Mouse (Mus musculus) c-Kit-positive CD71-positive TER-119-positive erythroid progenitor cells, embryonic 14.5 days (primary cell): ENCODE measurements around the gene Ski.

Experiments
- DNase-seq: peaks from one replicate; pipeline ENCODE4 v3.0.0-alpha.2; 2013; ENCODE audit warnings: low spot score

Gene Ski

GRCm38 (mm10) chr4:155173822-155174785 is 48.3 kb downstream of the Ski start:
- DNase-seq: no peak

- no peak for DNase-seq
Observed at GRCm38 (mm10) chr4:155172909-155173821, 49.2 kb downstream of the Ski start.

GRCm38 (mm10) chr4:155171961-155172533 is 50.3 kb downstream of the Ski start:
- no peak for DNase-seq

- no peak for DNase-seq
Observed at GRCm38 (mm10) chr4:155170614-155171212, 51.7 kb downstream of the Ski start.

- DNase-seq: no peak
Observed at GRCm38 (mm10) chr4:155168835-155169252, 53.5 kb downstream of the Ski start.

GRCm38 (mm10) chr4:155165861-155166260 is 56.5 kb downstream of the Ski start:
- DNase-seq: no peak

GRCm38 (mm10) chr4:155164550-155164949 is 57.8 kb downstream of the Ski start:
- DNase-seq: no peak

GRCm38 (mm10) chr4:155163685-155164084 is 58.7 kb downstream of the Ski start:
- DNase-seq: no peak

- DNase-seq: no peak
Observed at GRCm38 (mm10) chr4:155163320-155163651, 59.1 kb downstream of the Ski start.

- no peak for DNase-seq
Observed at GRCm38 (mm10) chr4:155162433-155163319, 59.7 kb downstream of the Ski start.

- DNase-seq: no peak
Observed at GRCm38 (mm10) chr4:155158543-155158917, 63.9 kb downstream of the Ski start.

GRCm38 (mm10) chr4:155157871-155158542 is 64.4 kb downstream of the Ski start:
- no peak for DNase-seq

- no peak for DNase-seq
Observed at GRCm38 (mm10) chr4:155156734-155157133, 65.7 kb downstream of the Ski start.

GRCm38 (mm10) chr4:155154986-155155385 is 67.4 kb downstream of the Ski start:
- DNase-seq: no peak

- DNase-seq: no peak
Observed at GRCm38 (mm10) chr4:155153389-155154072, 68.9 kb downstream of the Ski start.

GRCm38 (mm10) chr4:155152476-155152875 is 69.9 kb downstream of the Ski start:
- DNase-seq: no peak

- DNase-seq: no peak
Observed at GRCm38 (mm10) chr4:155151845-155152244, 70.5 kb downstream of the Ski start.

- DNase-seq: no peak
Observed at GRCm38 (mm10) chr4:155151221-155151788, 71.1 kb downstream of the Ski start.
